Mouse (Mus musculus) embryonic facial prominence, embryonic 13.5 days (tissue): ENCODE data around the gene Susd6. TPM values are rescaled to one million over a fixed set of nuclear protein-coding genes. Genes with fewer than 3 reads are reported as not detected.
"Not testable (repeated sequence)": the region's sequence is repeated elsewhere in the genome, so short reads cannot be mapped to it uniquely, and the experiment has no call there.

Experiments used
- ATAC-seq: fragments of 200-750 bp; cut with Nextera tagmentation; 2 replicates; pipeline ENCODE4 v1.8.0; 2017; ENCODE audit warnings: low read depth; ENCODE audit not compliant: insufficient number of reproducible peaks, insufficient read depth, low FRiP score, low TSS enrichment
- H3K27ac ChIP-seq: fragments of 300-500 bp; sonication (generic); 2 replicates; pipeline ENCODE4 v1.5.1; 2015; ENCODE audit warnings: moderate library complexity, mild to moderate bottlenecking, inconsistent platforms
- H3K27me3 ChIP-seq: fragments of 300-500 bp; sonication (generic); 2 replicates; pipeline ENCODE4 v1.6.1; 2015; ENCODE audit warnings: mild to moderate bottlenecking, inconsistent platforms
- H3K36me3 ChIP-seq: fragments of 300-500 bp; sonication (generic); 2 replicates; pipeline ENCODE4 v1.6.1; 2015; ENCODE audit warnings: mild to moderate bottlenecking, inconsistent platforms
- H3K4me1 ChIP-seq: fragments of 300-500 bp; sonication (generic); 2 replicates; pipeline ENCODE4 v1.6.1; 2015; ENCODE audit warnings: inconsistent platforms
- H3K4me2 ChIP-seq: fragments of 300-500 bp; sonication (generic); 2 replicates; pipeline ENCODE4 v1.6.1; 2015; ENCODE audit warnings: moderate library complexity, mild to moderate bottlenecking, inconsistent platforms
- H3K4me3 ChIP-seq: fragments of 300-500 bp; sonication (generic); 2 replicates; pipeline ENCODE4 v1.5.1; 2015; ENCODE audit warnings: mild to moderate bottlenecking, inconsistent platforms
- H3K9ac ChIP-seq: fragments of 300-500 bp; sonication (generic); 2 replicates; pipeline ENCODE4 v1.6.1; 2015; ENCODE audit warnings: mild to moderate bottlenecking, inconsistent platforms
- H3K9me3 ChIP-seq: fragments of 300-500 bp; sonication (generic); 2 replicates; pipeline ENCODE4 v1.6.1; 2016; ENCODE audit warnings: inconsistent platforms
- WGBS: fragments of 180-500 bp; shearing (Covaris S2); methylation state at CpG from one replicate; pipeline ENCODE4 v1.1.7; 2015; ENCODE audit warnings: mixed read lengths; 5-methylcytosine and 5-hydroxymethylcytosine counted together
- polyA plus RNA-seq: library from polyadenylated mRNA; unstranded; fragments of >200 nt; fragmentation: Nextera tagmentation; extraction: Ambion mirVana; gene quantifications from 2 replicates; pipeline ENCODE4 v1.2.1, GENCODE M21; 2015

Gene Susd6
- polyA plus RNA-seq, 1 experiment from 2014 or later = 16.0 TPM

DNA sequence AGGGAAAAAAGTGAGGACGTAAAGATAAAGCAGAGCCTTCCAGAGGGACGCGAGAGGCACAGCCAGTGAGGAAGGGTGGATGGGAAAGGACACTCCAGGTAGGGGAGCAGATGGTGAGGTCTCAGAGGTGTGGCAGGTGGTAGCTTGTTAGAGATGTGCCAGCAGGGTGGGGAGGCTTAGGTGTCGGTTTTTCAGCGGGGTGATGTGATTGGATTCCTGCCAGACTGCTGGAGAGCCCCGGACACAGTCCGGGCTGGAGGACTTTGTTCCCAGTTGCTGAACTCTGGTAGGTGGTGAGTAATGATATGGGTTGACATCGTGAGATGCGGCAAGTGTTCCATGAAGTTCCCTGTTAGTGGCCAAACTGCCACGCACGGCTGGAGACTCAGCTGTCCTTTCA, 2.7 kb upstream of the Susd6 start:
- no peak overlapping the region for H3K4me2 ChIP-seq
- no peak for ATAC-seq
- no peak overlapping the region for H3K9ac ChIP-seq
- no peak overlapping the region for H3K27ac ChIP-seq
- H3K27me3 ChIP-seq = no peaks in the 10 kb centered on the region
- H3K4me1 ChIP-seq = peaks cover 15% of the 10 kb centered on the region
- WGBS = 52% methylated on average over 11 of the region's 11 CpGs
- no peaks in the 10 kb centered on the region for H3K9me3 ChIP-seq
- no peak overlapping the region for H3K4me3 ChIP-seq
- no peaks in the 10 kb centered on the region for H3K36me3 ChIP-seq

- Histone ChIP-seq H3K9me3 (no peaks in the 10 kb centered on the region), H3K27me3 (no peaks in the 10 kb centered on the region), H3K4me3 (no peak overlapping the region), H3K27ac (no peak overlapping the region), H3K36me3 (no peaks in the 10 kb centered on the region), H3K9ac (no peak overlapping the region), H3K4me2 (no peak overlapping the region), H3K4me1 (peaks cover 18% of the 10 kb centered on the region)
- 85% methylated on average over 3 of the region's 3 CpGs for WGBS
- no peak for ATAC-seq
These were observed 2.1 kb upstream of the Susd6 start for GRCm38 (mm10) chr12:80788188-80788587.

DNA sequence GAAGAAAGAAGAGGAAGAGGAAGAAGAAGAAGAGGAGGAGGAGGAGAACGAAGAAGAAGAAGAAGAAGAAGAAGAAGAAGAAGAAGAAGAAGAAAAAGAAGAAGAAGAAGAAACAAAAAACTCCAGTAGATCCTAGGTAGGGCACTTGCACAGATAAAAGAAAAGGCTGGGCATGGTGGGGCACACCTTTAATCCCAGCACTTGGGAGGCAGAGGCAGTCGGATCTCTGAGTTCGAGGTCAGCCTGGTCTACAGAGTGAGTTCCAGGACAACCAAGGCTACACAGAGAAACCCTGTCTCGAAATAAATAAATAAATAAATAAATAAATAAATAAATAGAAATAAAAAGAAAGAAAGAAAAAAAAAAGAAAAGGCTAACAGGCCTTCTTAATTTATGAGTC, 1.0 kb upstream of the Susd6 start:
- not testable (repeated sequence) for ATAC-seq, H3K9me3 ChIP-seq, H3K27me3 ChIP-seq, H3K27ac ChIP-seq, H3K9ac ChIP-seq, H3K4me2 ChIP-seq, H3K36me3 ChIP-seq, H3K4me3 ChIP-seq
- whole genome bisulfite sequencing = 82% methylated on average over 4 of the region's 4 CpGs
- peaks cover 18% of the 10 kb centered on the region for H3K4me1 ChIP-seq

DNA sequence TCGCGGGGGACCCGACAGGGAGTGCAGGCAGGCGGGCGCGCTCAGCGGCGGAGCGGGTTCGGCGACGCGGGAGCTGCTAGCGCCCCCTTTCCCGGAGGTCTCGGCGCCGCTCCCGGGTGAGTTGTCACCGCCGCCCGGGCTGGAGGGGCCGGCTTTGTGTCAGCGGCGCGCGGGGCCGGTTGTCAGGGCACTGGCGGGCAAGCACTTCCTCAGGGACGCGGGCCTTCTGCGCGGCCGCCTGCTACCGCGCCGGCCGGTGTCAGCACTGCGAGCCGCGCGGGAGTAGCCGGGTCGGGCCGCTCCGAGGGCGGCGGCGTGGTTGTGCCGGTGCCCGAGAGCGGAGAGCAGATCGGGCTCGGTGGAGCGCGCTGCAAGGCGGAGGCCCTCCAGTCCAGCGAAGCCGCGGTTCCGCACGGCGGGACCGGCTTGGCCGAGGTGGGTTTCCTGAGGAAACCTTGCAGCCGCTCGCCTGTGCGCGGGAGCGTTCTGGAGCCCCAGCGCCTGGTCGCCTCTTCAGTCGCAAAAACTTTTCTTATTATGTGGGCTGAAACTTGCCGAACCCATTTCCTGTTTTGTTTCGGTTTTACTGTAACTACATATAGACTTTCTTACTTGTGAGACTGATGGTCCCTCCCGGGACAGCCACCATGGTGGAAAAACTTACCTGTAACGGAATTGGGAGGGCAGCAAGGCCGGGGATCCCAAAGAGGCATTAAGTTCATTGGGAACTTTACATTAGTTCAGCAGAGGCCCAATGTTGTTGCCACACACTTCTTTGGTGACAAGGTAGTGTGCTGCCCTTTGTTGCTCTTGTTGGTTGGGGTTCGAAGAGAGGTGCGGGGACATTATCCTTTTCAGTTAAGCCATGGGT, 625 bp downstream of the Susd6 start:
- H3K36me3 ChIP-seq = no peaks in the 10 kb centered on the region
- H3K4me1 ChIP-seq = peaks cover 23% of the 10 kb centered on the region
- H3K27me3 ChIP-seq = no peaks in the 10 kb centered on the region
- peak overlapping the region; percentile 97 for H3K27ac ChIP-seq
- peak overlapping the region; percentile 72 for H3K4me2 ChIP-seq
- H3K4me3 ChIP-seq = peak overlapping the region; percentile 94
- under 1% methylated on average over 67 of the region's 80 CpGs for WGBS
- ATAC-seq = peak; percentile 60
- no peaks in the 10 kb centered on the region for H3K9me3 ChIP-seq
- H3K9ac ChIP-seq = peak overlapping the region; percentile 95

GRCm38 (mm10) chr12:80791571-80792444, 1.5 kb downstream of the Susd6 start:
- no peaks in the 10 kb centered on the region for H3K36me3 ChIP-seq
- 37% methylated on average over 6 of the region's 6 CpGs for WGBS
- ATAC-seq = no peak
- H3K9ac ChIP-seq = peak overlapping the region; percentile 95
- H3K9me3 ChIP-seq = no peaks in the 10 kb centered on the region
- no peaks in the 10 kb centered on the region for H3K27me3 ChIP-seq
- H3K4me2 ChIP-seq = peak overlapping the region; percentile 72
- H3K4me1 ChIP-seq = peaks cover 23% of the 10 kb centered on the region
- H3K27ac ChIP-seq = peak overlapping the region; percentile 97; the same call in 1 of the 2 replicates
- peak overlapping the region; percentile 94 for H3K4me3 ChIP-seq

- Histone ChIP-seq H3K27ac (no peak overlapping the region), H3K4me3 (no peak overlapping the region), H3K36me3 (no peaks in the 10 kb centered on the region), H3K4me2 (peak overlapping the region; percentile 7; the same call in 1 of the 2 replicates), H3K4me1 (peaks cover 23% of the 10 kb centered on the region), H3K27me3 (no peaks in the 10 kb centered on the region), H3K9ac (no peak overlapping the region), H3K9me3 (no peaks in the 10 kb centered on the region)
- ATAC-seq = no peak
- WGBS = 77% methylated on average over 5 of the region's 5 CpGs
These were observed 2.6 kb downstream of the Susd6 start for GRCm38 (mm10) chr12:80792867-80793266.

DNA sequence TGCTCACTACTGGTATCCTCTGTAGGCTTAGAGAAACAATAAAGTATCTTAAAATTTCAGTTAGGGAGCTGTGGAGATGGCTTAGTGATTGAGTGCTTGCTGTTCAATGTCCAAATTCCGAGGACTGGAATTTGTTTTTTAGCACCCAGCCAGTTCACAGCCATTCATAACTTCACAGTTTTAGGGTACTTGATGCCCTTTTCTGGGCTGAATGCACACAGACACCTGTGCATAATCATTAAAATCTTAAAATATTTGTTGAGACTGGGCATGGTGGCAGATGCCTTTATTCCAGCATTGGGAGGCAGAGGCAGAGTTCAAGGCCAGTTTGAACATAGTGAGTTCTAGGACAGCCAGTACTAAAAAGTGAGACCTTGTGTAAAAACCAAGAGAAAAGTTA, 3.2 kb downstream of the Susd6 start:
- 81% methylated on average over 1 of the region's 1 CpGs for WGBS
- Histone ChIP-seq H3K27me3 (no peaks in the 10 kb centered on the region), H3K9ac (no peak overlapping the region), H3K27ac (no peak overlapping the region), H3K36me3 (no peaks in the 10 kb centered on the region), H3K4me2 (no peak overlapping the region), H3K9me3 (no peaks in the 10 kb centered on the region), H3K4me3 (no peak overlapping the region), H3K4me1 (peaks cover 23% of the 10 kb centered on the region)
- no peak for ATAC-seq

DNA sequence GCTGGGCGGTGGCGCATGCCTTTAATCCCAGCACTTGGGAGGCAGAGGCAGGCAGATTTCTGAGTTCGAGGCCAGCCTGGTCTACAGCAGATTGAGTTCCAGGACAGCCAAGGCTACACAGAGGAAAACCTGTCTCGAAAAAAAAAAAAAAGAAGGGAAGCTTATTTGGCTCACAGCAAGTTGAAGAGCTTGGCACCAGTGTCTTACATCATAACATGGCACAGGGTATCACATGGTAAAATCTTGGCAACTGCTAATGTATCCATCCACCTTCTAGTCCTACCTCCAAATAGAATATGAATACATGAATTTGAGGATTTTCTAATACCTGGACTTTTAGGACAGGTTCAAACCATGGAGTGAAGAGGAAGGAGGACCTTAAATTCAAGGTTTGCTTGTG, 4.2 kb downstream of the Susd6 start:
- Histone ChIP-seq H3K36me3 (no peaks in the 10 kb centered on the region), H3K27me3 (no peaks in the 10 kb centered on the region), H3K4me3 (no peak overlapping the region), H3K4me2 (no peak overlapping the region), H3K4me1 (peaks cover 23% of the 10 kb centered on the region), H3K27ac (no peak overlapping the region), H3K9me3 (no peaks in the 10 kb centered on the region), H3K9ac (no peak overlapping the region)
- ATAC-seq = no peak
- WGBS = 93% methylated on average over 4 of the region's 4 CpGs

GRCm38 (mm10) chr12:80794935-80795785, 4.8 kb downstream of the Susd6 start:
- 70% methylated on average over 2 of the region's 2 CpGs for WGBS
- no peak for ATAC-seq
- Histone ChIP-seq H3K4me1 (peaks cover 18% of the 10 kb centered on the region), H3K9me3 (no peaks in the 10 kb centered on the region), H3K9ac (no peak overlapping the region), H3K4me2 (no peak overlapping the region), H3K4me3 (no peak overlapping the region), H3K36me3 (no peaks in the 10 kb centered on the region), H3K27me3 (no peaks in the 10 kb centered on the region), H3K27ac (no peak overlapping the region)

GRCm38 (mm10) chr12:80798271-80798670, 8.0 kb downstream of the Susd6 start:
- Histone ChIP-seq H3K9ac (no peak overlapping the region), H3K36me3 (no peaks in the 10 kb centered on the region), H3K27ac (no peak overlapping the region), H3K4me2 (no peak overlapping the region), H3K4me1 (peaks cover 9% of the 10 kb centered on the region; the same call in 1 of the 2 replicates), H3K27me3 (no peaks in the 10 kb centered on the region), H3K4me3 (no peak overlapping the region), H3K9me3 (no peaks in the 10 kb centered on the region)
- no peak for ATAC-seq

GRCm38 (mm10) chr12:80800156-80800555, 9.8 kb downstream of the Susd6 start:
- whole genome bisulfite sequencing = 95% methylated on average over 3 of the region's 3 CpGs
- Histone ChIP-seq H3K9me3 (no peaks in the 10 kb centered on the region), H3K36me3 (no peaks in the 10 kb centered on the region), H3K4me1 (peaks cover 15% of the 10 kb centered on the region), H3K27me3 (no peaks in the 10 kb centered on the region), H3K27ac (no peak overlapping the region), H3K4me3 (no peak overlapping the region), H3K4me2 (no peak overlapping the region), H3K9ac (no peak overlapping the region)
- ATAC-seq = no peak
